Mouse (Mus musculus) stomach, embryonic 16.5 days (tissue): Measurements from ENCODE around the gene 4930579F01Rik. TPM values are rescaled to one million over a fixed set of nuclear protein-coding genes. Genes with fewer than 3 reads are reported as not detected.

ENCODE experiments used
- ATAC-seq: fragments of 200-750 bp; cut with Nextera tagmentation; 2 replicates; pipeline ENCODE4 v1.8.0; 2017; ENCODE audit warnings: moderate number of reproducible peaks, moderate TSS enrichment; ENCODE audit not compliant: insufficient read depth, low FRiP score
- H3K27ac ChIP-seq: fragments of 300-500 bp; sonication (generic); 2 replicates; pipeline ENCODE4 v1.5.1; 2014; ENCODE audit warnings: low read length
- H3K27me3 ChIP-seq: fragments of 300-500 bp; sonication (generic); 2 replicates; pipeline ENCODE4 v1.6.1; 2014; ENCODE audit warnings: low read length, control low read depth, mixed read lengths; ENCODE audit not compliant: control insufficient read depth, insufficient read depth
- H3K36me3 ChIP-seq: fragments of 300-500 bp; sonication (generic); 2 replicates; pipeline ENCODE4 v1.6.1; 2014; ENCODE audit warnings: low read length; ENCODE audit not compliant: control insufficient read depth, insufficient read depth
- H3K4me1 ChIP-seq: fragments of 300-500 bp; sonication (generic); 2 replicates; pipeline ENCODE4 v1.6.1; 2014; ENCODE audit warnings: low read length, control low read depth, mixed read lengths; ENCODE audit not compliant: control insufficient read depth, insufficient read depth
- H3K4me2 ChIP-seq: fragments of 300-500 bp; sonication (generic); 2 replicates; pipeline ENCODE4 v1.6.1; 2014; ENCODE audit warnings: low read depth, low read length, mixed read lengths
- H3K4me3 ChIP-seq: fragments of 300-500 bp; sonication (generic); replicated peaks from 2 replicates; pipeline ENCODE4 v1.5.1; 2014; ENCODE audit warnings: mild to moderate bottlenecking, low read length
- H3K9ac ChIP-seq: fragments of 300-500 bp; sonication (generic); 2 replicates; pipeline ENCODE4 v1.6.1; 2014; ENCODE audit warnings: low read length
- H3K9me3 ChIP-seq: fragments of 300-500 bp; sonication (generic); replicated peaks from 2 replicates; pipeline ENCODE4 v1.6.1; 2016; ENCODE audit warnings: low read length, control low read depth; ENCODE audit not compliant: control insufficient read depth
- WGBS: fragments of 180-500 bp; shearing (Covaris S2); extraction: QIAGEN DNeasy Blood & Tissue Kit; methylation state at CpG from one replicate; pipeline ENCODE4 v1.1.7; 2014; 5-methylcytosine and 5-hydroxymethylcytosine counted together
- polyA plus RNA-seq: library from polyadenylated mRNA; unstranded; fragments of >200 nt; fragmentation: Nextera tagmentation; extraction: Ambion mirVana; gene quantifications from 2 replicates; pipeline ENCODE4 v1.2.1, GENCODE M21; 2015

The 4930579F01Rik gene
- polyA plus RNA-seq, 1 experiment from 2014 or later = 0.13 TPM

GRCm38 (mm10) chr3:138198722-138199068, 5.1 kb upstream of the 4930579F01Rik start:
- Histone ChIP-seq H3K27ac (no peak overlapping the region), H3K27me3 (no peaks in the 10 kb centered on the region), H3K9ac (no peak overlapping the region), H3K9me3 (no peaks in the 10 kb centered on the region), H3K36me3 (no peaks in the 10 kb centered on the region), H3K4me1 (no peaks in the 10 kb centered on the region), H3K4me3 (no peak overlapping the region), H3K4me2 (0 out of 2 replicates have a peak overlapping the region, but pooled peaks have one; percentile 54)
- ATAC-seq = no peak
- 74% methylated on average over 7 of the region's 7 CpGs for WGBS

GRCm38 (mm10) chr3:138197973-138198721, 4.5 kb upstream of the 4930579F01Rik start:
- Histone ChIP-seq H3K36me3 (no peaks in the 10 kb centered on the region), H3K27me3 (no peaks in the 10 kb centered on the region), H3K4me2 (peak overlapping the region; percentile 54), H3K27ac (no peak overlapping the region), H3K4me1 (no peaks in the 10 kb centered on the region), H3K9ac (peak overlapping the region; percentile 44; the same call in 1 of the 2 replicates), H3K9me3 (no peaks in the 10 kb centered on the region), H3K4me3 (peak overlapping the region; percentile 29)
- ATAC-seq = peak; percentile 69
- 22% methylated on average over 20 of the region's 20 CpGs for WGBS

GRCm38 (mm10) chr3:138197556-138197955, 3.9 kb upstream of the 4930579F01Rik start:
- H3K4me1 ChIP-seq = no peaks in the 10 kb centered on the region
- no peak overlapping the region for H3K9ac ChIP-seq
- no peaks in the 10 kb centered on the region for H3K36me3 ChIP-seq
- no peak overlapping the region for H3K4me3 ChIP-seq
- no peaks in the 10 kb centered on the region for H3K9me3 ChIP-seq
- H3K27ac ChIP-seq = no peak overlapping the region
- no peak overlapping the region for H3K4me2 ChIP-seq
- no peaks in the 10 kb centered on the region for H3K27me3 ChIP-seq
- 60% methylated on average over 9 of the region's 9 CpGs for WGBS
- no peak for ATAC-seq

- ATAC-seq = no peak
- H3K27me3 ChIP-seq = no peaks in the 10 kb centered on the region
- H3K9ac ChIP-seq = no peak overlapping the region
- H3K27ac ChIP-seq = no peak overlapping the region
- H3K9me3 ChIP-seq = no peaks in the 10 kb centered on the region
- no peak overlapping the region for H3K4me3 ChIP-seq
- no peaks in the 10 kb centered on the region for H3K4me1 ChIP-seq
- WGBS = 83% methylated on average over 14 of the region's 14 CpGs
- H3K36me3 ChIP-seq = no peaks in the 10 kb centered on the region
- H3K4me2 ChIP-seq = no peak overlapping the region
These were observed 3.5 kb upstream of the 4930579F01Rik start for GRCm38 (mm10) chr3:138197093-138197492.

- WGBS = 69% methylated on average over 7 of the region's 7 CpGs
- ATAC-seq = no peak
- H3K4me3 ChIP-seq = no peak overlapping the region
- no peak overlapping the region for H3K9ac ChIP-seq
- no peaks in the 10 kb centered on the region for H3K27me3 ChIP-seq
- no peak overlapping the region for H3K4me2 ChIP-seq
- no peaks in the 10 kb centered on the region for H3K4me1 ChIP-seq
- no peaks in the 10 kb centered on the region for H3K36me3 ChIP-seq
- no peak overlapping the region for H3K27ac ChIP-seq
- no peaks in the 10 kb centered on the region for H3K9me3 ChIP-seq
These were observed 1.4 kb downstream of the 4930579F01Rik start for GRCm38 (mm10) chr3:138192260-138192659.

- peaks cover 7% of the 10 kb centered on the region; the same call in 1 of the 2 replicates for H3K4me1 ChIP-seq
- H3K36me3 ChIP-seq = no peaks in the 10 kb centered on the region
- no peak overlapping the region for H3K9ac ChIP-seq
- H3K27me3 ChIP-seq = no peaks in the 10 kb centered on the region
- 87% methylated on average over 26 of the region's 26 CpGs for WGBS
- no peak for ATAC-seq
- no peak overlapping the region for H3K4me3 ChIP-seq
- H3K4me2 ChIP-seq = no peak overlapping the region
- no peak overlapping the region for H3K27ac ChIP-seq
- H3K9me3 ChIP-seq = no peaks in the 10 kb centered on the region
These were observed 7.4 kb downstream of the 4930579F01Rik start for GRCm38 (mm10) chr3:138185995-138186930.

- Histone ChIP-seq H3K4me1 (peaks cover 7% of the 10 kb centered on the region; the same call in 1 of the 2 replicates), H3K9me3 (no peaks in the 10 kb centered on the region), H3K36me3 (no peaks in the 10 kb centered on the region), H3K9ac (no peak overlapping the region), H3K4me2 (no peak overlapping the region), H3K4me3 (no peak overlapping the region), H3K27ac (no peak overlapping the region), H3K27me3 (no peaks in the 10 kb centered on the region)
- 0 out of 2 replicates have a peak, but pooled peaks have one; percentile 21 for ATAC-seq
- 33% methylated on average over 4 of the region's 4 CpGs for WGBS
These were observed 8.3 kb downstream of the 4930579F01Rik start for GRCm38 (mm10) chr3:138185290-138185689.

- Histone ChIP-seq H3K9ac (no peak overlapping the region), H3K4me2 (no peak overlapping the region), H3K36me3 (no peaks in the 10 kb centered on the region), H3K9me3 (no peaks in the 10 kb centered on the region), H3K27ac (no peak overlapping the region), H3K27me3 (no peaks in the 10 kb centered on the region), H3K4me1 (peaks cover 7% of the 10 kb centered on the region; the same call in 1 of the 2 replicates), H3K4me3 (no peak overlapping the region)
- 74% methylated on average over 7 of the region's 7 CpGs for WGBS
- no peak for ATAC-seq
These were observed 10.3 kb downstream of the 4930579F01Rik start for GRCm38 (mm10) chr3:138183371-138183770.

GRCm38 (mm10) chr3:138182019-138182418, 11.6 kb downstream of the 4930579F01Rik start:
- Histone ChIP-seq H3K36me3 (no peaks in the 10 kb centered on the region), H3K9ac (no peak overlapping the region), H3K4me1 (peaks cover 7% of the 10 kb centered on the region; the same call in 1 of the 2 replicates), H3K4me3 (no peak overlapping the region), H3K4me2 (no peak overlapping the region), H3K27me3 (no peaks in the 10 kb centered on the region), H3K27ac (no peak overlapping the region), H3K9me3 (no peaks in the 10 kb centered on the region)
- 88% methylated on average over 2 of the region's 2 CpGs for WGBS
- ATAC-seq = no peak
